Mouse (Mus musculus) lung, adult 2 months (tissue): ENCODE measurements around the gene Hba-a1.

ENCODE experiments used
- CTCF ChIP-seq: fragments of 200-500 bp; IDR thresholded peaks from 2 replicates; pipeline ENCODE4 v1.5.1; 2011; ENCODE audit warnings: mild to moderate bottlenecking, low read length, control low read depth; ENCODE audit not compliant: insufficient read depth
- POLR2A ChIP-seq: fragments of 200-500 bp; IDR thresholded peaks from 2 replicates; pipeline ENCODE4 v1.6.1; 2011; ENCODE audit warnings: low read depth, mild to moderate bottlenecking, control low read depth, low read length, borderline replicate concordance; ENCODE audit errors: extremely low read depth

- TF ChIP-seq POLR2A (no peak), CTCF (no peak)
These were observed 41.9 kb upstream of the Hba-a1 start for GRCm38 (mm10) chr11:32241391-32241790.
